Mouse (Mus musculus) thymus, adult 18-20 months (tissue): ENCODE measurements around the gene Slc25a12.
"Not testable (repeated sequence)": the region's sequence is repeated elsewhere in the genome, so short reads cannot be mapped to it uniquely, and the experiment has no call there.

ENCODE experiments used
- DNase-seq, 2 experiments: peaks; one replicate each; pipeline ENCODE4 v3.0.0; 2022; ENCODE audit warnings: mixed read lengths in 2 of 2

Slc25a12 gene

DNA sequence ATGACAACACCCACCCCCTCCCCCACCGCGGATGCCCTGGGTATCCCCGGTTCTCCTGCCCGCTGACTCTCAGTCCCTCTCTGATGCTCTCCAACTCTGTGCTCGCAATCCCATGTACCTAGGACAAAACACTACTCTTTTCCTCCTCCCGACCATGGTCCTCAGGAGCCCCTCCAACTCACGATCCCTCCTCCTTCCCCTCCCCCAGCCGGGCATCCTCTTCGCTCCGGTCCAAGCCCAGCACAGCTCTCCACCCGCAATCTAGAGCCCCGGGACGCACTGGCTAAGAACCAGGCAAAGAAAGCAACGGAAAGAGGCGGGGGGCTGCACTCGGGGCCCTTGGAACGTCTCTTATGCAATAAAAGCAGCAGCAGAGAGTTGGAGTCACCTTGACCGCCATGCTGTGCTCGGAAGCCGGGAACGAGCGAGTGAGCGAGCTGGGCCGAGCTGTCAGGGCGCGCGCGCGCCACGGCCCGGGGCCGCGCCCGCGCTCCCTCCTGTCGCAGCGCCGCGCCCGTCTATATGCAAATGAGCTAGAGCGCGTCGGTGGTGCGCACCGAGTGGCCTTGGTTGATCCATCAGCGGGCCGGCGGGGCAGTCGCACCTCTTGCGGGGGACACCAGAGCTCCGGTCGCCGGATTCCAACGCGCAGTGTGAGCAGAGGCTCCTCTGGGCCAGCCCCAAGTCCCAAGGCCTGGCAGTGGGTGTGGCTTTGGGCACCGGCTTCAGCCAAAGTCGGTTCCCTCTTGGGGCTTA, at the start of gene Slc25a12:
Gene Slc25a12 (minus strand): TSS at position 625 of the 756 bp plus-strand sequence.
- peak; percentile 56 to 65 for DNase-seq

DNA sequence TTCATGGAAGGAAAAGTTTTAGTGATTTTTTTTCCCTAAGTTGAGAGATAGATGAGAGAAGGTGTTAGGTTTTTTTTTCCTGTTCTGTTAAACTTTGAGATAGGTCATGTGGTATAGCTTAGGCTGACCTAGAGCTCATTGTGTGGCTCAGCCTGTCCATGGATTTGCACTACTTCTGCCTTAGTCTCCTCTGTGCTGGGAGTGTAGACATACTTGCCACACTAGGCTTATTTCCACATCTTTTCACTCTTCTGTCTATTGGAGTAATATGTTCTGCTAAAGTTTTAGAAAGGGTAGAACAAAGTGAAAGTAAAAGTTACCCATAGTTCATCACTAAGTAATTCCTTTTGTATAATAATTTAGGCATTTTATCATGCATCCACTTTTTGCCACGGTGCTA, 38.1 kb upstream of the Slc25a12 start:
- DNase-seq: no peak

DNA sequence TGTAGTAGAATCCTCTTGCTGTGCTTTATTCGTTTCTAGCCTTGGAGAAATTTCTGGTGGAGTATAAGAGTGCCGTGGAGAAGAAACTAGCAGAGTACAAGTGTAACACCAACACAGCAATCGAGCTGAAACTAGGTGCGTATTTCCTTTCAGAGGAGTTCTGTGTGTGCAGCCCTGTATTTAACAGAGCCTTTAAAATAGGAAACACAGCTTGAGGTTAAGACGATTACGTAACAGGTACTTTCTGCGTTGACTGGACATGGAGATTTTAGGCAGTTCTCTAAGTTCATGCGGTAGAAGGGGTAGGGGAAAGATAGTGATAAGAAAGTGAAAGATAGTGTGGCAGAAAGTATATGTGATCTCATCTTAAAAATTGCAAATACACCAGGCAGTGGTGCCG, 22.3 kb upstream of the Slc25a12 start:
- DNase-seq: no peak

DNA sequence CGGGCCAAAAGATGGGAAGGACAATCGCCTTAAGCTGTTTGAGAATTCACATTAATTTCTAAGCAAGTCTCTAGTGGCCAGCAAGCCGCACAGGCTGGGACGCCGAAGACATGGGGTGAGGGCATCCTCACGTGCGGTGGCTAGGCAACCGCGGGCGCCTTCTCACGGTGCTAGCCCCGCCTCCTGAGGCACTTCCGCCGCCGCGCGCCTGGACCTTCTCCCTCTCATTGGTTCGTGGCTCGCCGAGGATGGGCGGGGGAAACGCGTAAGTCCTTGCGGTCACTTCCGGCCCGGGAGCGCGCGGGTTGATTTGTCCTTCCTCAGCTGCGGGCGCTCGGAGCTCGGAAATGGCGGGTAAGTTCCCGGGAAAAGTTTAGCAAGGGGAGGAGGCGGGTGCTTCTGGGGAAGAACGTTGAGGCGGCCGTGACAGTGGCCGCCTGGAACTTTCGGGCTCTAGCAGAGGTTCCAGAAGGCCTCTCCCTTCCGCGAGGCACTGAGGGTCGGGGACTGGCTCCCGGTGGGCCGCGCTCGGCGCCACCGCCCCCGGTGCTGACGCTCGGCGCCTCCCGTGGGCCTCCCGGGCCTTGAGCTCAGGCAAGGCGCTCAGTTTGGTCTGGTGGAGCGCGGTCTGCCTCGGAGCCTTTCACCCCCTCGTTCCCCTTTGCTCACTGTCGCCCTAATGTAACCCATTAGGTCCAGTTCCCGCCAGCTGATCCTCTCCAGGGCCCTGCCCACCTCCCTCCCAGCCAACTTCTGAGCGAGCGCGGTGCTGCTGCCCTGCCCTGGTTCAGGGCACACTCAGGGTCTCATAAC, 21.6 kb upstream of the Slc25a12 start, which contains the start of gene Hat1:
Gene Hat1 (plus strand): TSS at position 8 of the 813 bp plus-strand sequence.
- peak; percentile 92 to 93 for DNase-seq

DNA sequence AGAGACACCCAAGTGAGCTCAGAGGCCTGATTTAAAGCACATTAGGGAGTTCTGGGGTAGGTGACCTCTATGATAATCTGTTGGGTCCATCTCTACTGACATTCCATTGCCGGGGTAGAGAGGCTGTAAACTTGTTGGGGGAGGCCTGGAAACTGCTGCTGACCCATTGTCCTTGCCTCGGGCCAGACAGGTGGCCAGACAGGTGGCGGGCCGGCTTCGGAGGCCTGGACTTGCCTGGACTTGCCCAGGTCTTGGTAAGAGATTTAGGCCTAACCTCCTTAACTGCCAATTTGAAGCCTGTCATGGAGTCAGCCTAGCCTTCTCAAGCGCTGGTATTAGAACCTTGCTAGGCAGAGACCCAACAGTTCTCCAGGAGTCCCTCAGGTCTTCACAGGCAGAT, 20.2 kb upstream of the Slc25a12 start:
- DNase-seq: no peak

DNA sequence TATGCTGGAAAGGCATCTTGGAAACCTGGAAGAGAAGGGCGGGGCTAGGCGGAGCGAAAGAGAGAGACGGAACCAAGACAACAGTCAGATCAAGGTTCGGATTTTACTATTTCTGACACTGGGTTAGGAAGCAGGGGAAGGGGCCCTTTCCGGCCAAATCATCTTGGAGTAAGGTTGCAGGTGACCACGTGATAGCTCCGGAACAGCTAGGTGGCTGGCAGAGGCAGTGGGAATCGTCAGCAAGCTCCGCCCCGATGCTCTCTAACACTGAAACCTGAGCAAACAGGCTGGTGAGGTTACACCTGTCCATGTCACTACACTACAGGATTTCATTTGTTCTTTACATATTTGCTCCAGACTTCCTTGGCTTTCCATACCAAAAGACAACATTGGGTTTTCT, 16.3 kb upstream of the Slc25a12 start:
- no peak for DNase-seq

DNA sequence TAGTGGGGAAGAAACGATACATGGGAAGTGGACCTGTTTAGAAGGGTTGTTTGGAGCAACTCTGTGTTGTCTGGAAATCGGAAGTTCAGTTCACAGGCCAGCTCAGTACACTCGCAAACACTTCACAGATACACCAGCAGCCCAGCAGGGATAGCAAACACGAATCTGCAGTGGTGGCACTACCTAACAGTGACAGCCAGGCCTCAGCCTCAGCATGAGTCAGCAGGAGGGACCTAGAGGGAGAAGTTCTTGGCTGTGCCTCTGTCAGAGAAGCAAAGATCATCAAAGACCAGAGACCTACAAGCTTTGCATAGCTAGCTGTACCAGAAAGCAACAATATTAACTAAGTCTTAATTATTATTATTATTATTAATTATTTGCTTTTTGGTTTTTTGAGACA, 14.4 kb upstream of the Slc25a12 start:
- DNase-seq: no peak

DNA sequence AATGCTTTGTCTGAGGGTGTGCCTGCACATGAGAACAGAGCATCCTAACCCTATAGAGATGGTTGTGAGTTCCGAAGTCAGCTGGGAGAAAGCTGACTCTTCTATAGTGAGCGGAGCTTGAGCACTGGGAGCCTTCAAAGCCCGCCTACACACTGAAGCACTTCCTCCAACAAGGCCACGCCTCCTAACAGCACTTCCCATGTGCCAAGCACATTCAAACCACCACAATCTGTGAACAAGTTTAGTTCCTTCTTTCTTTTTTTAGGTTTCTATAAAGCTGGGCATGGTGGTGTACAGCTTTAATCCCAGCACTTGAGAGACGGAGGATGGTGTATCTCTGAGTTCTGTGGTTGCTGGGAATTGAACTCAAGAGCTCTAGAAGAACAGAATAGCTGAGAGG, 9.9 kb upstream of the Slc25a12 start:
- no peak for DNase-seq

DNA sequence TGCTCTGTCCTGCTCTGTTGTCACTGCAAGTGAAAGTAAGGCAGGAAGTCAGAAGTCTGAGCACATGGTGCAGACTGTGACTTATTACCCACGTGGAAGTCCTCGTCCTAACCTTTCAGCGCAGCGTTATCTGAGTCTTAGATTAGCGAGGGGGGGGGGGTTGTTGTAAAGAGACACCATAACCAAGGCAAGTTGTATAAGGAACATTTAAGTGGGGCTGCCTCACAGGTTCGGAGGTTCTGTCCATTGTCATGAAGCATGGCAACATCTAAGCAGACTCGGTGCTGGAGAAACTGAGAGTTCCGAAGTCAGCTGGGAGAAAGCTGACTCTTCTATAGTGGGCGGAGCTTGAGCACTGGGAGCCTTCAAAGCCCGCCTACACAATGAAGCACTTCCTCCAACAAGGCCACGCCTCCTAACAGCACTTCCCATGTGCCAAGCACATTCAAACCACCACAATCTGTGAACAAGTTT, 8.9 kb upstream of the Slc25a12 start:
- DNase-seq: no peak

DNA sequence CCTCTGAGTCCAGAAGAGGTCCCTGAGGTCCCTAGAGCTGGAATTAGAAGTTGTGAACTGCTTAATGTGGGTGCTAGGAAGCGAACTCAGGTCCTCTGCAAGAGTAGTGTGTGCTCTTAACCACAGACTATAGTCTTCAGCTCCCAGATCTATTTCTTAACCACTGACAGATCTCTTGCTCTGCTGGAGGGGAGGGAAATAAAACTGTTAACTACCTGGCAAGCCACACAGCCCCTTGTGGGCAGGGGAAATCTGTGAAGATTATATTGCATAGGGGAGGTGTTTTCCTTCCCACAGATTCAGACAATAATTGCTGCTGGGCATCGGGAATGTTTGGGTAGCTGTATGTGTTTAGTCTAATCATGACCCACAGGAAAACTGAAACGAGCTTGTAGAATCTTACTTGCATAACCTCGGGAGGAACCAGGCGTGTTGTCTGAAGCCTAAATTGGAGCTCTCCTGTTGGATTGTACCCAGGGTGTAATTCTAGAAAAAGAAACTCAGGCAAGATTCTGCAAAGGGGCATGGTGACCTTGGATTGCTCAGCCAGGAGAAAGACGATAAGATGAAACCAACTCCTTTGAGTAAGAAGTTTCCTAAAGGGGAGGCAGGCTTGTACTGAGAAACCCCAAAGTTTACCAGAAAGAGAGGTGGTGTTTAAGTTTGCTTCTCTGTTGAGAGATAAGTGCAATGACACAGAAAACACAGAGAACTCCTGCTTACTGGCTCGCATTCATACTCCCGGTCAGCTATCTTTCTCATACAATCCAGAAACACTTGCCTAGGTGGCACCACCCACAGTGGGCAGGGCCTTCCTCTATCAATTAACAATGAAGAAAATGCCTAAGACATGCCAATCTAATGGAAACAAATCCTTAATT, 7.0 kb upstream of the Slc25a12 start:
- no peak for DNase-seq

DNA sequence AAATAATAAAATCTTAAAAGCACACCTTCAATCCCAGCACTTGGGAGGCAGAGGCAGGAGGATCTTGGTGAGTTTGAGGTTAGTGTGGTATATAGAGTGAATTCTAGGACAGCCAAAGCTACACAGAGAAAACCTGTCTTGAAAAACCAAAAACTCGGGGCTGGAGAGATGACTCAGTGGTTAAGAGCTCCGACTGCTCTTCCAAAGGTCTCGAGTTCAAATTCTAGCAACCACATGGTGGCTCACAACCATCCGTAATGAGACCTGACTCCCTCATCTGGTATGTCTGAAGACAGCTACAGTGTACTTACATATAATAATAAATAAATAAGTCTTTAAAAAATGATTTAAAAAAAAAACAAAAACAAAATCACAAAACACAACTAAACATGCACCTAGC, 4.7 kb upstream of the Slc25a12 start:
- DNase-seq: not testable (repeated sequence)

DNA sequence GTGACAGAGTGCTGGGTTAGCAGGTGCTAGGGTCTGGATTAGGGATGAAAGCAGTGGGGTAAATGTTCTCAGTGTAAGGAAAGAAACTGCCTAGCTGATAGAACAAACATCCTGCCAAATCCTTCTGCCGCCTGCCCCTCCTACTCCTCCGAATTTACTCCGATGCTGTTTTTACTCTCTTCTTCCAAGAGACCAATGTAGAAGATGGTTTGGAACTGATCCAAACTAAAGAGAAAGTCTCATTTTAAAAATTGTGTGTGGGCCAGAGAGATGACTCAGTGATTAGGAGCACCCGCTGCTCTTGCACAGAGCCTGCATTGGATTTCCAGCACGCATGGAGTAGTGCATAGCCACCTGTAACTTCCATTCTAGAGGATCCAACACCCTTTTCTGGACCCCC, 4.2 kb upstream of the Slc25a12 start:
- no peak for DNase-seq

DNA sequence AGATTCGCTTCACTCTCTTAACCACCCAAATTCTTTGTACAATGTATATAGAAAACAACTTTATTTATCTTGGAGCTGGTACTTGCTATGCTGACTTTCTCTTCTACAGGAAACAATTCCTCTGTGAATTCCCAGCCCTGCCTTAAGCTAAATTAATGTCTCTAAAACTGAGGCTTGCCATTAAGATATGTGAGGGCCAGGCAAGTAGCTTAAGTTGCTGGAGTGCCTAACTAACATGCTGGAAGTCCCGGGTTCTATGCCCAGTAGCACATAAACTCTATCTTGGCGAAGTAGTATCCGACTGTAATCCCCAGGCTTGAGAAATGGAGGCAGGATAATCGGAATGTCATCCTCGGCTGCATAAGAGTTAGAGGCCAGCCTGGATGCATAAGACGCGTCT, 537 bp upstream of the Slc25a12 start:
- DNase-seq: no peak

DNA sequence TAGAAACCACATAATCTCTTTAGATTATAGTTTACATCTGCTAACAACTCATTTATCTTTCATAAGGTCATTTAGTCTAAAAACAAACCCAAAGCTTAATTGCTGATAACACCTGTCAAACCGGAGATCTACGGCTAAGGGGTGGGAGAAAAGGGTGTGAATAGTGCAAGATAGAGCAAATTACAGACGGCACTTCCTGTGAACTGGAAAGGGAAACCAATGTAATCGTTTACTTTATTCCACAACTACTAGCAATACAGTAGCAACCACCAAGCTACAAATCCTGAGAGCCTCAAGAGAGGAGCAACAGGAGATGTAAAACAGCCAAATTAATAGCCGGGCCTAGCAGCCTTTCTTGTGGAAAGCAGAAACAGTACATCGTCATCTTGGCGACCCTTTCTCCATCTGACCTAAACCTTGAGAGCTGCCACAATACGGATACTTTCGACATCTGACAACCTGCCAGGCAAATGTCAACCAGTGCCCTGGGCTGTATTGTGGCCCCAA, 878 bp downstream of the Slc25a12 start:
- no peak for DNase-seq

DNA sequence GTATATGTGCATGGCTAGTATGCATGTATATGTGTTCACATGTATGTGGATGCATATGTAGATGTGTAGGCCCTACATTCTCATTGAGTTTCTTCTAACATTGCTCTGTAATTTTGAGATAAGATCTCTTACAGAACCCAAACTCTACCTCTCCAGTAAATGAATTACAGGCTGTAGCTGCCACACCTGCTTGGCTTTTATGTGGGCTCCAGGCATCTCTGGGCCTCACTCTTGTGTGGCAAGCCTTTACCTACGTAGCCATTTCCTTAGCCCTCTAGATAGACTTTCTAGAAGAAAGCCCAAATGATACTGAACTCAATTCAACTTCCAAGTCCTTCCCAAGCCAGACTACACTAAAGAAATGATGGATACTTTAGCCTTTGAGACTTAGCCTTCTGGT, 7.4 kb downstream of the Slc25a12 start:
- peak; percentile 27 to 63 for DNase-seq

DNA sequence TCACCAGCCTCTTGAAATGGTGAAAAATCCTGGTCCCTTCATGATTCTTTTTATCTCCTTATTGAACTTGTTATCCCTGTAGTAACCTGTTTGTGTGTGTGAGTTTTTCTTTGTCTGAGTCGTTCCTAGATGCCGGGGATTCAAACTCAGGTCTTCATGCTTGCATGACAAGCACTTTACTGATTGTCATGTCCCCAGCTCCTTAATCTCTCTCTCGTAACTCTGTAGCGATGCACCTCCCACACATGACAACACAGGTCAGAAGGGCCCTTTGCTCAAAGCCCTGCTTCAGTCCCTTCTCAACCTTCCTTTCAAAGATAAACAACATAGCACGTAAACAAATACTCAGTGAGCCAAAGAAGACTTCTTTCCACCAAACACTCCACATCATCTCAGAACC, 9.2 kb downstream of the Slc25a12 start:
- DNase-seq: no peak

DNA sequence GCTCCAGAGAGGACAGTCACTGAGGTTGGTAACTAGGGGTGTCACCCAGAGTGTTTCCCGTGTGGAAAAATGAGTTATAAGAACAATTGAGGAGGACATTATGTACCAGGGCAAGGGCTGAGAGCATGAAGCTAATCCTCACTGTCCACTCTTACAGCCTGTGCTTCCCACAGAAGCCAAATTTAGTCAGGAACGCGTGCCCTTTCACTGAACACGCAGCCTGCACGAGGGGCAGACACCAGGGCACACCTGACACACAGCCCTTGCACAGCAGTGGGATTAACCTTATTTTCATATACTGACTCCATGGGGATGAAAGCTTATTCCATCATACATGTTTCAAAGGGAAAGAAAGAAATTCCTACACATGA, 13.5 kb downstream of the Slc25a12 start:
- no peak for DNase-seq

DNA sequence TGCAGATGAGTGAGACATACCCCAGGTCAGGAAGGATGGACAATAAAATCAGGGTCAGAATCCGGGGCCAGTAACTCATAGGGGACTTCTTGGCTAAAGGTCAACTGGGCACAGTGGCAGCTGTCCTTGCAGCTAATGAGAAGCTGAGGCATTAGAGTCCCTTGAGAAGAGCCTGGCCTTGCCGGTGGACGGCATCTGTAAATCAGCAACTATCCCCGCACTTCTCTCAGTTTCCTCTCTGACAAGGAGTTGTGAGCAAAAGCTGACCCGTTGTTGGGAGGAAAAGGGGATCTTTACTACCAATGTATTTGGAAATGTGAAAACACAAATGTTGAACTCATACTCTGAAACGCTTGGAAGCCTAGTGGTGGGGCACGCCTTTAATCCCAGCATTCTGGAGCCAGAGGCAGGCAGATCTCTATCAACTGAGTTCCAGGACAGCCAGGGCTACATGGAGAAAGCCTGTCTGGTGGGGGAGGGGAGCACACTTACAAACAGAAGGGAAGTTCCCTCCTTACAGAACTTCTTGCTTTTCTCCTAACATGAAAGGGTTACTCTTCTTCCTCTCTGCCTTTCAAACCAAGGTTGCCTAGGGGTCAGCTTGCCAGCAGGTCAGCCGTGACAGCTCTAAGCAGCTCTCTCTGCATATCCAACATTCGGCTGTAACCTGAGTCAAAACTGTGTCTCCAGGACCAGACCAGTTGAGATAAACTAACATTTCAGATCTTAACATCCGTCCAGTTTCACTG, 14.1 kb downstream of the Slc25a12 start:
- DNase-seq: no peak

DNA sequence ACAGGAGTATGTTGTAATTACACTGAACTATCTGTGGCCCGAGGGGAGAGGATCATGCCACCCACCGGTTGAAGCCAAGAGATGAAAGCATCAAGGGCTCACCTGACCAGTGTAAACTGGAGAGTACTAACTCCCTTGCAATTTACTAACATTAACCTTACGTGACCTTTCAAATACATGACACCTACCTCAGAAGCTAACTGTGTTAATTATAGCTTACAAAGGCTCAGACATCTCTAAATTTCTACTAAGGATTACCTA, 15.9 kb downstream of the Slc25a12 start:
- no peak for DNase-seq

DNA sequence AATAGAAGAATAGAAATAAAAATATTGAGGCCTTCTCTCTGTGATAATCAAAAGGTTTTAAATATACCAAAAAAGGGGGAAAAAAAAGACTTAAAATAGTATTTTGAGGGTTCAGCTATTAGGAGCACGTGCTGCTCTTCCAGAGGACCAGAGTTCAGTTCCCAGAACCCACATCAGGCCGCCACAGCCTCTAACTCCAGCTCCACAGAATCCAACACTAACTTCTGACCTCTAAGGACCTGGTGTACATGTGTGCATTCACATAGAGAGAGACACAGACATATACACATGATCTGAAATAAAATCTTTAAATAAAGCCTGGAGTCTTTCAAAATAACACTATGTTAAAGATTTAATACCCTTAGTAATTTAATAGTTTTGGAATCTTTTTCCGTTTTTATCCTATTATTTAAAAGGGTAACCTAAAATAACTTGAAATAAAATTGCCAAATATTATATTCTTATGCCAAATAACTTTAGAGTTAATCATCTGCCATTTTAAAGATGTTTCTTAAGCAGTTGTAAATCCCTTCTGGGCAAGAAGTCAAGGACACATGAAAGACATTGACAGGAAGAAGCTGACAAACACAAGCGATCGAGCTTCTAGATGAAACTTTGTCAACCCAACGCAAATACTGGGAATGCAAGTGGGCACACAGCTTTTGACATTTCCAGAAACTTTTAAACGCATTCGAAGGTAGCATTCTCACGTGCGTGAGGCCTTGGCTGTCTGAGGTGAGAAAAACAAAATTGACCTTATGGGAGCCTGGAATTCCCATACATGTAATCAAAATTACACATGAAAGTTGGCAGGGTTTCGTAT, 16.4 kb downstream of the Slc25a12 start:
- DNase-seq: no peak

DNA sequence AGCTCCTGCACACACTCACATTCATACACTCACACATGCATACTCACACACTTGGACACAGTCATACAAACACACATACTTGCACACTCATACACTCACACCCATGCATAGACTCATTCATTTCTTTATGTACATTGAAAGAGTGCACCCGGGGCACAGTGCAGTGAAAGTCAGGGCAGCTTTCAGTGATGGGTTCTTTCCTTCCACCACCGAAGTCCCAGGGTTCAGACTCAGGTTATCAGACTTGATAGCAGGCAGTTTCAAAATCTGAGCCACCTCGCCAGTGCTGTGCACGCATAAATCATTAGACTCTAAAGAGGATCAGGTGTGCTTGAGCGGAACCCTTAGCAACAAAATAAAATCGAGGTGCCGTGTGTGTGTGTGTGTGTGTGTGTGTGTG, 17.4 kb downstream of the Slc25a12 start:
- DNase-seq: no peak

DNA sequence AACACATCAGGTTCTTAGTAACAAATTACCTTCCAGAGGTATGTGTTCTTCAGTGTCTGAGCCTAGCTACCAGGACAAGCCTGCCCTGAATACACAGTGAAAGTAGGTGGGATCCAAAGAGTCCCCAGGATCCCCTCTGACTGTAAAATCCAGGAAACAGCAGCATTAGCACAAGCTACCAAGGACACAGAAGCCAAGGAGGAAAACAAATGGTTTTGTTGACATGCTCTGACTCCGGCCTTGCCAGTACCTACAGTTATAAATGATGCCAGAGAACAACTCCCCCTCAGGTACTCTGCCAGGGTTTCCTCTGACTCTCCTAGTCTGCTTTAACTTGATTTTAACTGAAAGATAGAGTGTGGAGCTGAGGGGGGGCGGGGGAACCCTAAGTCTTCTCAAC, 18.0 kb downstream of the Slc25a12 start:
- no peak for DNase-seq
